Mouse (Mus musculus): ENCODE measurements around the gene Fubp3. TPM values are rescaled to one million over a fixed set of nuclear protein-coding genes. Genes with fewer than 3 reads are reported as not detected.

Gene Fubp3
- total RNA-seq, 2 experiments from 2014 or later = 43.0 to 45.6 TPM

GRCm38 (mm10) chr2:31654854-31655559 lies 82.6 kb downstream of the Fubp3 start:
- DNase-seq (ENCODE audit: extremely low spot score in 1 of 2, low spot score in 2 of 2) = peak in 1 of 2 experiments; percentile 79
- intact Hi-C loops (cut with DNase I) = loop anchor here (1.0 kb wide), 1 partner anchor 172 kb away; no protein-coding TSS in a partner anchor

DNA sequence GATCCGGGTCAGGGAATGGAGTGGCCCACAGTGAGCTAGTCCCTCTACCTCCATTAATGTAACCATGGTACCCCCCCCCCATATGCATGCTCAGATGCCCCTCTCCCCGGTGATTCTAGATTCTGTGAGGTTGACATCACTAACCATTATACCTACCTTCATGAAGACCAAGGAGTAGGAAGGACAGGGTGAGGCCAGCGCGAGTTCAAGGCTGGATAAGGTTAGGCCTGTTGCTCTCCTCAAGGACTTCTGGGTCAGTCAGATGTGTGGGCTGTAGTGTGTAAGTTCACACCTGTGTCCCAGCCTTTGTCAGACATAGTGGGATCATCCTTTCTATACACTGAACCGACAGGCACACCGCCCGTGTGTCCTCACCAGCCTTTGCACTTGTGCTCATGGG lies 83.9 kb downstream of the Fubp3 start:
- intact Hi-C loops (cut with DNase I) = no loop called here
- DNase-seq (ENCODE audit: extremely low spot score in 1 of 2, low spot score in 2 of 2) = no peak

GRCm38 (mm10) chr2:31662939-31663803 lies 90.7 kb downstream of the Fubp3 start:
- DNase-seq (ENCODE audit: extremely low spot score in 1 of 2, low spot score in 2 of 2) = no peak

GRCm38 (mm10) chr2:31663804-31664180 lies 91.3 kb downstream of the Fubp3 start:
- intact Hi-C loops (cut with DNase I) = no loop called here
- no peak for DNase-seq (ENCODE audit: extremely low spot score in 1 of 2, low spot score in 2 of 2)

More at GRCm38 (mm10) chr2:31662939-31663803, 90.7 kb downstream of the Fubp3 start:
- intact Hi-C loops (cut with DNase I) = no loop called here

Small RNA genes lying within 50 kb of the gene (microRNA-seq; reads per million reads assigned to microRNA genes)
- gene Mir6998 = 2.0 reads per million

Other genes starting within 250 kb of the Fubp3 start
- gene Ass1, start 102.4 kb upstream of the Fubp3 start, total RNA-seq (2021) = 10 to 100 TPM; 20.6 to 21.2 TPM
- under 1 TPM; 0.36 to 0.54 TPM for gene Prdm12, start 67.4 kb downstream of the Fubp3 start, total RNA-seq (2021)
- 10 to 100 TPM; 24.2 to 26.3 TPM for gene Exosc2, start 98.1 kb downstream of the Fubp3 start, total RNA-seq (2021)
- 10 to 100 TPM; 39.7 to 40.5 TPM for gene Abl1, start 115.7 kb downstream of the Fubp3 start, total RNA-seq (2021)
- not detected for gene Qrfp, start 237.9 kb downstream of the Fubp3 start, total RNA-seq (2021)